In the genomic region with DNA sequence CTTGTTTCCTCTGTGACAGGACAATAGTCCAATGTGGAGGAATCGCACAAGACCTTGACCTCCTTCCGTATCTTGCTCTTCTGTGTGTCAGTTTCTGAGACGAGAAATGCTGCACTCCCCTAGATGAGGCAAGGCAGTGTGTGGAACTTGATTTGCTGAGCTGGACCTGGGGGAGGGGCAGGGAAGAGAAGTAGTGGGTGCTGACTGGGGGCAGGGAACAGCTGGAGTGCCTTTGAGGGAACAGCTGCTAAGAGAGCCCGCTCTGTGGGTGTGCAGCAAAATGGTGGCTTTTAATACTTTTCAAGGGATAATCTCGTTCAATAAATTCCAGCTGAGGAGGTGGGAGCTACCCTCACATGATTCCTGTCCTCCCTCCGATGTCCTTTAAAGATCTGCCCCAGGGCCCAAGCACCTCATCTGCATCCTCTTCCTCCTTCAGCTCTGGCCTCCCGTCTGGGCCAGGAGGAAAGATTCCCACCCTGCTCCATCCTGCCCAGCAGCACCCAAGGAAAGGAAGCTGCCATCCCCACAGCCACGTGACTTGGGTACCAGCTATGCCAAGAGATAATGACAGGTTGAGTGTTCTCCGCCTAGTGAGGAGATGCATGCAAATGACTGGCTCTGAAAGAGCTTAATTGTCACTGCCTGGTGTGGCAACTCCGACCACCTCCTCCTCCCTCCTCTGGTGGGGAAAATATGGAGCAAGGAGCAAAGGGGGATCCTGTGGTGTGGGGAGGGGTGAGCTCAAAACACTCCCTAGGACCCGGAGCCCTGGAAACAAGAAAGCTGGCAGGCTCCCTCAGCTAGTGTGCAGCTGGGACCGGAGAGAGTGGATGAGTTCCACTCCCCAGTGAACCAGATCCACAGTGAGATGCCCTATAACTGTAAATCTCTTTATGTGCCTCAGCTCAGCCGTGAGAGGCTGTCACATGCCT, we compare ENCODE assay signal across 10 mouse cellular contexts.
DNase-seq lines count a peak whose midpoint lies in the region; ATAC-seq lines count a peak whose summit lies in the region.
"Had no signal": no experiment of that assay in that cellular context is flagged by ENCODE, and none has a peak within 500 bp of the region (broad histone marks: within the 10 kb centered on the region; RNA-seq: fewer than 3 reads in every experiment).

No protein-coding gene starts in this region.

- DNase-seq in kidney, postnatal 10 days, result peak; percentile 63
- DNase-seq in kidney, adult 8-10 months, result no peak
- DNase-seq in frontal cortex, postnatal 14 days (ENCODE audit: low spot score in 2 of 2), result peak; percentile 57 to 73
- DNase-seq in left cerebral cortex, postnatal 14 days (ENCODE audit: low spot score in 2 of 2), result peak; percentile 68 to 84
- DNase-seq in right cerebral cortex, postnatal 36 days (ENCODE audit: low spot score in 2 of 2), result peak; percentile 62 to 64
- DNase-seq in adrenal gland, postnatal 14 days, result no peak
- no peak for DNase-seq in heart, embryonic 10.5 days (ENCODE audit: low spot score)
- DNase-seq: liver, embryonic 13.5 days had no signal

- no peak overlapping the region for H3K9ac ChIP-seq in intestine, embryonic 15.5 days
- H3K9ac ChIP-seq: heart, embryonic 13.5 days; liver, embryonic 13.5 days had no signal

- H3K4me2 ChIP-seq in intestine, embryonic 15.5 days (replicated peaks), result no peak overlapping the region
- H3K4me2 ChIP-seq: heart, embryonic 13.5 days; liver, embryonic 13.5 days had no signal

- H3K4me3 ChIP-seq in heart, embryonic 10.5 days, result no peak overlapping the region
- no peak overlapping the region for H3K4me3 ChIP-seq in intestine, embryonic 15.5 days (replicated peaks)
- H3K4me3 ChIP-seq: heart, embryonic 13.5 days; liver, embryonic 13.5 days had no signal

- no peak for ATAC-seq in intestine, embryonic 15.5 days

- no peaks in the 10 kb centered on the region for H3K36me3 ChIP-seq in heart, embryonic 10.5 days
- H3K36me3 ChIP-seq in intestine, embryonic 15.5 days, result no peaks in the 10 kb centered on the region
- H3K36me3 ChIP-seq: heart, embryonic 13.5 days; liver, embryonic 13.5 days had no signal

- H3K27me3 ChIP-seq in heart, embryonic 10.5 days (ENCODE audit: insufficient read depth, poor library complexity, severe bottlenecking), result peaks cover 17% of the 10 kb centered on the region
- no peaks in the 10 kb centered on the region for H3K27me3 ChIP-seq in intestine, embryonic 15.5 days (replicated peaks)
- H3K27me3 ChIP-seq: liver, embryonic 13.5 days had no signal

- no peaks in the 10 kb centered on the region for H3K4me1 ChIP-seq in heart, embryonic 10.5 days
- no peaks in the 10 kb centered on the region for H3K4me1 ChIP-seq in intestine, embryonic 15.5 days (replicated peaks)
- H3K4me1 ChIP-seq: heart, embryonic 13.5 days; liver, embryonic 13.5 days had no signal

- intact Hi-C loops in left cerebral cortex, postnatal 14 days (cut with DNase I), result no loop called here

- H3K27ac ChIP-seq in heart, embryonic 10.5 days, result no peak overlapping the region
- no peak overlapping the region for H3K27ac ChIP-seq in intestine, embryonic 15.5 days
- H3K27ac ChIP-seq: heart, embryonic 13.5 days; liver, embryonic 13.5 days had no signal

- 42% methylated on average over 13 of the region's 13 CpGs for WGBS in heart, embryonic 10.5 days
- 37% methylated on average over 13 of the region's 13 CpGs for WGBS in intestine, embryonic 15.5 days

- H3K9me3 ChIP-seq in heart, embryonic 10.5 days, result no peaks in the 10 kb centered on the region
- H3K9me3 ChIP-seq in intestine, embryonic 15.5 days, result no peaks in the 10 kb centered on the region
- H3K9me3 ChIP-seq: heart, embryonic 13.5 days; liver, embryonic 13.5 days had no signal

Comparison
In these comparisons a context has a peak if more than half of its experiments do, and no peak if none do; other contexts are left out.
1. DNase-seq: peak in kidney, postnatal 10 days (single experiment), frontal cortex, postnatal 14 days (2 of 2), left cerebral cortex, postnatal 14 days (2 of 2) and right cerebral cortex, postnatal 36 days (2 of 2); none in kidney, adult 8-10 months (0 of 2), adrenal gland, postnatal 14 days (single experiment) and heart, embryonic 10.5 days (single experiment).